Mouse (Mus musculus): ENCODE data around the gene Hnrnph3.
A peak's percentile ranks its signal among the peaks of the same experiment; 100 is the strongest.

Hnrnph3 gene

DNA sequence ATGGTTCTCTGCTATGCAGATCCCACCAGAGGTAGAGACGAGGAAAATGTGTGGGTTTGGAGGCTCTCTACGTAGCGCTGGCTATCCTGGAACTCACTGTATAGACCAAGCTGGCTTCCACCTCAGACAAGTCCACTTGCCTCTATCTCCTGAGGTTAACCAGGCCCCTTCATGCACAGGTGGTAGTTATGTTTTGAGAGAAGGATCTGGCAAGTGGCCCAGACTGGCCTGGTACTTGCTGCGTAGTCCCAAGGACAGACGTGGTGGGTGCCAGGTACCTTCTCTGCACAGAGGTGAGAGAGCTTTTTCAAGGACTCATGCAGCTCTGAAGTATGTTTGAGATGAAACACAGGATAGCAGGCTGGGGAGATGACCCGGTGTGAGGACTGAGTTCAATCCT, 39.5 kb downstream of the Hnrnph3 start:
- no peak for DNase-seq (ENCODE audit: extremely low spot score)

GRCm38 (mm10) chr10:62984072-62984471, 39.9 kb downstream of the Hnrnph3 start:
- DNase-seq (ENCODE audit: extremely low spot score): no peak

DNA sequence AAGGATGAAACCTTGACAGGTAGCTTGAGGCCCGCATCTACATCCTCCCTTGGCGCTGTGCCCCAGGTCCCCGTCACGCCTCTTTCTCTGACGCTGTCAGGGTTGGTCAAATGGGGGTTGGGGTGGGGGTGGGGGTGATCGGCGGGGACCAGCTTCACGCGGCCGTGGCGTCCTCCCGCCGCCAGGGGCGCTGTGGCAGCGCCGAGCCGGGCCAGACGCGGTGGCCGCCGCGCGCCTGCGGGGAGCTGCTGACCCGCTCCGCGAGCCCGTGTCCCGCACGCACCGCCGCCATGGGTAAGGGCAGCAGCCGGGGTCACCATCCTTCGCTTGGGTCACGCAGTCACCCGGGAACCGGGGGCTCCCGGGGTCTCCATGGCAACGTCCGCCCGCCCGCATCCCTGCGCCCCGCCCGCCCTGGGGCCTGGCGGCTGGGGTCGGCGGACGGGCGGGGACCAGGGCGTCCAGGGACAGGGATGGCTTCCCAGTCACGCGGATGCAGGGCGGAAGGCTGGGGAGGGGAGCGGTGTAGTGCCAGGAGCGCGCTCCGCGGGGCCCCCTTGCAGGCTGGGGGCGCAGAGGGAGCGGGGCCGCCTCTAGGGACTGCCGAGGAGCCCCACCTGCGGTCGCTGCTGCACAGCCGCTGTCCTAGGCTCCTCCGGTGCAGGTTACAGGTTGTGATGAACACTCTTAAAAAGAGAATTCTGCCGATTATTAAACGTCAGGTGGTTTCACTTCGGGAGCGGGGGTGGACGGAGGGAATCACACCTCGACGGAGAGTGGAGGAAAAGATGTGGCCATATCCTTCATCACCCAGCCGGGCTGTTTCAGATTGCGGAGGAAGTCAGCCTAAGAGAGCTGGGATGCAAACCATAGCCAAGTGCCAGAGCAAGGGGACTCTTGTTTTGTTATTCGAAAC, 43.7 kb downstream of the Hnrnph3 start, which contains the start of gene Rufy2:
Gene Rufy2 (plus strand): TSS at position 185 of the 916 bp plus-strand sequence.
- DNase-seq (ENCODE audit: extremely low spot score): peak; percentile 89

DNA sequence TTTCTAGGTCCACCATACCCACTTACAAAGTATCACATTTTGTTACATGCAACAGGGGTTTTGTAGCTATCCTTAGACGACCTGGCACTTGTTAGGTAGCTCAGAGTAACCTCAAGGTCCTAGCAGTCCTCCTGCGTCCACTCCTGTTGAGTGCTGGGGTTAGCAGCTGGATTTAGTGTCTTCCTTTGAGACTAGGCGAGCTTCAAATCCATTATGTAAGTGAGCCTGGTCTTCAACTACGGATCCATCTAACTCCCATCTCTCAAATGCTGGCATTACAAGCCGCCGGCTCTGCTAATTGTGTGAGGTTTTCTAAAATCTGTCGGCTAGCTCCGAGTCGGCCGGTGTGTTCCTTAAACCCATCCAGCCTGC, 44.4 kb downstream of the Hnrnph3 start:
- DNase-seq (ENCODE audit: extremely low spot score): no peak

DNA sequence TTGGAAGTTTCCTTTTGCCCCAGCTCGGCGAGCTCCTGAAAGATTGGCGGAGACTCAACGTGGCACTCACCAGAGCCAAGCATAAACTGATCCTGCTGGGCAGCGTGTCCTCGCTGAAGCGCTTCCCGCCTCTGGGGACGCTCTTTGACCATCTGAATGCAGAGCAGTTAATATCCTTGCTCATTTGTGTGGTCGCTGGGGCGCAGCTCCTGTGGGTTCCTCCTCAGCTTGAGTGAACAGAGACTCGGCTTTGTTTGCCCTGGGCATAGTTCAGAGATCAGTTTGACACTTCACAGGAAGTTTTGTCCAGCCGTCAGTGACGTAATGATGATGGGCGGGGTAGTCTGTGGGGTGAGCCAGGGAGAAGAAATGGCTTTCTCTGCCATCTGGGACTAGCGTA, 52.2 kb downstream of the Hnrnph3 start:
- no peak for DNase-seq (ENCODE audit: extremely low spot score)

DNA sequence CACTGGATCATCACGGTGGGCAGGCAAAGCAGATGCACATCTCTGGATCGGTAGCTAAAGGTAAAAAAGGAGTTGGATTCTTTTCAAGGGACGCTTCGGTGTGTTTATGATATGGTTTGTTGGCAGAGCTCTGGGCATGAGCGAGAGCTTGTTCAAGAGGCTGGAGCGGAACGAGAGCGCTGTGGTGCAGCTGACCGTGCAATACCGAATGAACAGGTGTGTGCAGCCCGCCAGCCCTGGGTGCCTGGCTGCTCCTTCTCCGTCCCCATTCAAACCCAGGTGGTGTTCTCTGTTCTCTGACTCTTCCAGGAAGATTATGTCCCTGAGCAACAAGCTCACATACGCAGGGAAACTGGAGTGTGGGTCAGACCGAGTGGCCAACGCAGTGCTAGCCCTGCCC, 57.7 kb downstream of the Hnrnph3 start:
- DNase-seq (ENCODE audit: extremely low spot score): no peak

DNA sequence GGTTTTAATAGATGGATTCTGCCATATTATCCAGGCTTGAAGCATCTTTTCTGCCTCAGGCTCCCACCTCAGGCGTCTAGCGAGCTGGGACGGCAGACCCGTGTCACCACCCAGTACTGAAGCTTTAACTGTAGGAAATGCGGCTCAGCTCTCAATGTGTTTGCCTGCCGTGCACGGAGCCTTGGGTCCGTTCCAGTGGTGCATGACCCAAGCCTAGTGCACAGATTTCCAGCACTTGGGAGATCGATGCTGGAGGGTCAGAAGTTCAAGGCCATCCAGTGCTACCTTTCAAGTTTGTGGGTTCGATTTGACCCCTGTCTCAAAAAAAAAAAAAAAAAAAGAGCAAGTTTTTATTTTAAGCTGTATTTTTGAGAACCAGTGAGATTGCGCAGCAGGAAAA, 58.2 kb downstream of the Hnrnph3 start:
- DNase-seq (ENCODE audit: extremely low spot score): no peak

Data from embryo, embryonic 9.5 days (tissue).